Mouse (Mus musculus) neural tube, embryonic 11.5 days (tissue): ENCODE measurements around the gene Ndufb4. TPM values are rescaled to one million over a fixed set of nuclear protein-coding genes. Genes with fewer than 3 reads are reported as not detected.

ENCODE experiments used
- ATAC-seq: fragments of 200-750 bp; cut with Nextera tagmentation; 2 replicates; pipeline ENCODE4 v1.8.0; 2017; ENCODE audit warnings: moderate number of reproducible peaks, mild to moderate bottlenecking, moderate TSS enrichment, moderate library complexity; ENCODE audit not compliant: insufficient read depth, low FRiP score, low TSS enrichment
- DNase-seq: peaks from one replicate; pipeline ENCODE4 v3.0.0-alpha.2; 2015; ENCODE audit warnings: low spot score
- H3K27ac ChIP-seq: fragments of 300-500 bp; sonication (generic); 2 replicates; pipeline ENCODE4 v1.5.1; 2014; ENCODE audit warnings: low read depth, mild to moderate bottlenecking, low read length
- H3K27me3 ChIP-seq: fragments of 300-500 bp; sonication (generic); 2 replicates; pipeline ENCODE4 v1.6.1; 2014; ENCODE audit warnings: mild to moderate bottlenecking, low read length, mixed read lengths; ENCODE audit not compliant: control insufficient read depth, insufficient read depth
- H3K36me3 ChIP-seq: fragments of 300-500 bp; sonication (generic); 2 replicates; pipeline ENCODE4 v1.6.1; 2014; ENCODE audit warnings: mild to moderate bottlenecking, low read length, moderate library complexity, mixed read lengths; ENCODE audit not compliant: control insufficient read depth, insufficient read depth
- H3K4me1 ChIP-seq: fragments of 300-500 bp; sonication (generic); 2 replicates; pipeline ENCODE4 v1.6.1; 2014; ENCODE audit warnings: low read length, mixed read lengths; ENCODE audit not compliant: control insufficient read depth, insufficient read depth
- H3K4me2 ChIP-seq: fragments of 300-500 bp; sonication (generic); 2 replicates; pipeline ENCODE4 v1.6.1; 2014; ENCODE audit warnings: low read depth, mild to moderate bottlenecking, moderate library complexity
- H3K4me3 ChIP-seq: fragments of 300-500 bp; sonication (generic); 2 replicates; pipeline ENCODE4 v1.5.1; 2014; ENCODE audit warnings: low read depth, low read length
- H3K9ac ChIP-seq: fragments of 300-500 bp; sonication (generic); 2 replicates; pipeline ENCODE4 v1.6.1; 2014; ENCODE audit warnings: mild to moderate bottlenecking, low read length
- H3K9me3 ChIP-seq: fragments of 300-500 bp; sonication (generic); 2 replicates; pipeline ENCODE4 v1.6.1; 2016; ENCODE audit warnings: low read length; ENCODE audit not compliant: control insufficient read depth
- WGBS: fragments of 180-500 bp; shearing (Covaris S2); extraction: QIAGEN DNeasy Blood & Tissue Kit; methylation state at CpG from one replicate; pipeline ENCODE4 v1.1.7; 2014; 5-methylcytosine and 5-hydroxymethylcytosine counted together
- polyA plus RNA-seq: library from polyadenylated mRNA; unstranded; fragments of >200 nt; fragmentation: Nextera tagmentation; extraction: Ambion mirVana; gene quantifications from 2 replicates; pipeline ENCODE4 v1.2.1, GENCODE M21; 2014

Ndufb4 gene
- polyA plus RNA-seq, 1 experiment from 2014 or later = 46.2 TPM

DNA sequence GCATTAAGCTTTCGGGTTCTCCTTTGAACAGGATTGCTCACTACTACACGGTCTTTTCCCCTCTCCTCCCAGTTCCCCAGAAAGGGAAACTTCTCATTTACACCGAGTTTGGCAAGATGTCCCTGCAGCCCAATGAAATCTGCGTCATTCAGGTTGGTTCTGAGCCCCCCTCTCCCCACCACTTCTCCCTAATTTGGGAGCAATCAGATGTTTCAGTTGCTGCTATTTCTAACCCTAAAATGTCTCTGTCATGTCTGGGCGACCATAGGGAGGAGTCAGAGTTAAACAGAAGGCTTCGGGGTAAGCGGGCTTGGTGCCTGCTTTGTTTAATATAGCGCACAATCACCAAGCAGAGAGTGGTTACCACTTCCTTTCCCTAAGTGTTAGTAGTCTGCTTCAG is 38.1 kb downstream of the Ndufb4 start:
- ATAC-seq (no peak), DNase-seq (no peak)
- no peak overlapping the region for H3K4me3 ChIP-seq
- no peak overlapping the region for H3K9ac ChIP-seq
- H3K4me1 ChIP-seq = no peaks in the 10 kb centered on the region
- 81% methylated on average over 8 of the region's 8 CpGs for WGBS
- H3K36me3 ChIP-seq = no peaks in the 10 kb centered on the region
- no peaks in the 10 kb centered on the region for H3K9me3 ChIP-seq
- H3K27ac ChIP-seq = no peak overlapping the region
- no peaks in the 10 kb centered on the region for H3K27me3 ChIP-seq
- no peak overlapping the region for H3K4me2 ChIP-seq

DNA sequence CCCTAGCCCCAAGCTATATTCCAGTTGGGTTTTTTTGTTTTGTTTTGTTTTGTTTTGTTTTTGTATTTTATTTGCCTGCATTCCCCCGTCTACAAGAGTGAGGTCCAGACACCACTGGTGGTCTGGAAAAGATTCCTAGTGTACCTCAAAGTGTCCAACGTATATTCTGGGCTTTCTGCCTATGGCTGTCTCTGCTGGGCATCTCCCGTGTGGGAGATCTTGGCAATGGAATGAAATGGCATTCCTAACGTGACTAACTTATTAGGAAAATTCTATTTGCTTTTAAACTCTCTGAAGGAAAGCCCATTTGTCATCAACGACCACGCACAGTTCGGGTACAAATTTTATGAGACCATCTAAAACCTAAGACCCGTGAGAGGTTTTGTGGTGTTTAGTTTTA is 38.8 kb downstream of the Ndufb4 start:
- Histone ChIP-seq H3K9ac (no peak overlapping the region), H3K27ac (no peak overlapping the region), H3K9me3 (no peaks in the 10 kb centered on the region), H3K36me3 (no peaks in the 10 kb centered on the region), H3K27me3 (no peaks in the 10 kb centered on the region), H3K4me2 (no peak overlapping the region), H3K4me1 (no peaks in the 10 kb centered on the region), H3K4me3 (no peak overlapping the region)
- 74% methylated on average over 8 of the region's 8 CpGs for WGBS
- ATAC-seq (no peak), DNase-seq (no peak)

GRCm38 (mm10) chr16:37614540-37614939 is 39.7 kb downstream of the Ndufb4 start:
- Histone ChIP-seq H3K9me3 (no peaks in the 10 kb centered on the region), H3K27me3 (no peaks in the 10 kb centered on the region), H3K4me1 (no peaks in the 10 kb centered on the region), H3K4me3 (no peak overlapping the region), H3K4me2 (no peak overlapping the region), H3K36me3 (no peaks in the 10 kb centered on the region), H3K9ac (no peak overlapping the region), H3K27ac (no peak overlapping the region)
- ATAC-seq (no peak), DNase-seq (no peak)
- WGBS = 93% methylated on average over 9 of the region's 9 CpGs

GRCm38 (mm10) chr16:37612013-37612412 is 42.2 kb downstream of the Ndufb4 start:
- DNase-seq (no peak), ATAC-seq (no peak)
- 88% methylated on average over 5 of the region's 5 CpGs for WGBS
- H3K4me3 ChIP-seq = no peak overlapping the region
- H3K4me2 ChIP-seq = no peak overlapping the region
- H3K9me3 ChIP-seq = no peaks in the 10 kb centered on the region
- no peak overlapping the region for H3K27ac ChIP-seq
- H3K4me1 ChIP-seq = no peaks in the 10 kb centered on the region
- no peaks in the 10 kb centered on the region for H3K27me3 ChIP-seq
- no peaks in the 10 kb centered on the region for H3K36me3 ChIP-seq
- H3K9ac ChIP-seq = no peak overlapping the region

DNA sequence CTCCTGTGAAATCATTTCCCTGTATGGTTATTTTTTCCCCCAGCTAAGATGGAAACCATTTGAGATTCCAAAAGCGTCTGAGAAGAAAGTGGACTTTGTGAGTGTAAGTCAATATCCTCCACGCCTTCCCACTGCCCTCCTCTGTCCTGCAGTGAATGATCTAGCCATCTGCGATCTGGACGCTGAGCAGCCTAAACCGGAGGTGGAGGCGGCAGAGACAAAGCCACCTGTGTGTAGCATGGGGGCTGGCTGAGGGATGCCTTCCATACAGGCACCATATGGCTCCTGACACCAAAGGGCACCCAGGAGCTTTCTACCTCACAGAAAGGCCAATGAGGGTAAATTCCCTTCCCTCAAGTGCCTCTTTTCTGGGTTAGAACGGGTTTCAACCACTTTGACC is 43.2 kb downstream of the Ndufb4 start:
- no peaks in the 10 kb centered on the region for H3K9me3 ChIP-seq

DNA sequence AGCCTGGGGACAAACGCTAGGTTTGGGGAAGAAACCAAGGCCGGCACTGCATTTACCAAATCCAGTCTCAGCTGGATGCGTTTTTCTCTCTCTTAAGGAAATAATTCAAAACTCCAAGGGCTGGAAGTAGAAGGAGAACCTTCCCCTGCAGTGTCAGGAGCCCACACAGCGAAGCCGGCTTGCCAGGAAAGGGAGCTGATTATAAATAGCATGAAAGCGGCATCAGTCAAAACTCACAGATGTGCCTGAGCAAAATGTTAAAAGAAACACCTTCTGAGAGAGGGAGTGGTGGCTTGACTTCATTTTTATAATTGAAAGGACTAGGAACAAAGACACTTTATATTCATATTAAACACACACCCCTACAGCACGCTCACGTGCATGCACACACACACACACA is 43.9 kb downstream of the Ndufb4 start:
- H3K36me3 ChIP-seq = no peaks in the 10 kb centered on the region
- no peak overlapping the region for H3K27ac ChIP-seq
- ATAC-seq = no peak
- no peaks in the 10 kb centered on the region for H3K9me3 ChIP-seq
- H3K4me3 ChIP-seq = no peak overlapping the region
- 71% methylated on average over 8 of the region's 8 CpGs for WGBS
- no peak for DNase-seq
- no peak overlapping the region for H3K9ac ChIP-seq
- no peaks in the 10 kb centered on the region for H3K27me3 ChIP-seq
- H3K4me1 ChIP-seq = no peaks in the 10 kb centered on the region
- no peak overlapping the region for H3K4me2 ChIP-seq

More for the DNA sequence above, 43.2 kb downstream of the Ndufb4 start:
- Histone ChIP-seq H3K27ac (no peak overlapping the region), H3K9ac (no peak overlapping the region), H3K27me3 (no peaks in the 10 kb centered on the region), H3K4me3 (no peak overlapping the region), H3K4me2 (no peak overlapping the region), H3K36me3 (no peaks in the 10 kb centered on the region), H3K4me1 (no peaks in the 10 kb centered on the region)
- WGBS = 65% methylated on average over 7 of the region's 7 CpGs
- DNase-seq = no peak
- no peak for ATAC-seq

GRCm38 (mm10) chr16:37604243-37604642 is 50.0 kb downstream of the Ndufb4 start:
- no peak overlapping the region for H3K4me3 ChIP-seq
- H3K27ac ChIP-seq = no peak overlapping the region
- 94% methylated on average over 6 of the region's 6 CpGs for WGBS
- H3K27me3 ChIP-seq = no peaks in the 10 kb centered on the region
- no peak for ATAC-seq
- H3K9ac ChIP-seq = no peak overlapping the region
- H3K36me3 ChIP-seq = no peaks in the 10 kb centered on the region
- no peak for DNase-seq
- H3K4me2 ChIP-seq = no peak overlapping the region
- H3K9me3 ChIP-seq = no peaks in the 10 kb centered on the region
- H3K4me1 ChIP-seq = no peaks in the 10 kb centered on the region

DNA sequence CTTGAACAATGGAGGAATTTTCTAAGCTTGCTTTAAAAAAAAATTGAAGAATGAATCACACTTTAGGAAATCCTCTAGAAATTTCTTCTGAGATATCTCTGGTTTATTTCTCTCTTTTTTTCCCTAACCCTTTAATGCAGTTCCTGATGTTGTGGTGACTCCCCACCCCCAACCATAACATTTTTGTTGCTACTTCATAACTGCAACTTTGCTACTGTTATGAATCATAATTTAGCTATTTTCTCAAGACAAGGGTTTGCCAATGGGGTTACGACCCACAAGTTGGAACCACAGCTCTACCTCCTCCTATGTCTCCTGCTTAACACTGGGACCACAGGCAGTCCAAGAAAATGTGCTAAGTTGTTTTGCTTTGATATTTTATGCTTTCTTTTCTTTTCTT is 50.8 kb downstream of the Ndufb4 start:
- ATAC-seq (no peak), DNase-seq (no peak)
- 97% methylated on average over 1 of the region's 1 CpGs for WGBS

DNA sequence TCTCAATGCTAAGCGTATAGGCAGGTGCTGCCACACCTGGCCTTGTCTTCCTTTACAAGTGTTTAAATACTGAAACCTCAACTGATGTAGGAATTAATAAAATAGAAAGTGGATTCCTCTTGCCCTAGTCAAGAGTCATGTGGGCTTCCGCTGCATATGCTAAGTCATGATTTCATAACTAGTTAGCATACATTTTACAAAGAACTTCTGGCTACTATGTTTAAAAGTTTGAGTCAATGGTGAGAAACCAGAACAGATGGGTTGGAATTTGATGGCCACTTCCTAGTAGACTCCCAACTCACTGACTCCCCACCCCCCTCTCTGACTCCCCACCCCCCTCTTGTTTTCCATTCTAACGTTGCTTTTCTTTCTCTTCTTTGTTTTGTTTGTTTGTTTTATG is 54.9 kb downstream of the Ndufb4 start:
- no peak for DNase-seq
- H3K4me1 ChIP-seq = no peaks in the 10 kb centered on the region
- no peaks in the 10 kb centered on the region for H3K36me3 ChIP-seq
- no peak for ATAC-seq
- H3K4me2 ChIP-seq = no peak overlapping the region
- no peak overlapping the region for H3K9ac ChIP-seq
- H3K9me3 ChIP-seq = no peaks in the 10 kb centered on the region
- H3K27me3 ChIP-seq = no peaks in the 10 kb centered on the region
- H3K27ac ChIP-seq = no peak overlapping the region
- H3K4me3 ChIP-seq = no peak overlapping the region
- WGBS = 87% methylated on average over 3 of the region's 3 CpGs

More for the DNA sequence above, 50.8 kb downstream of the Ndufb4 start:
- no peak overlapping the region for H3K4me3 ChIP-seq
- H3K9me3 ChIP-seq = no peaks in the 10 kb centered on the region
- H3K4me1 ChIP-seq = no peaks in the 10 kb centered on the region
- H3K9ac ChIP-seq = no peak overlapping the region
- H3K27ac ChIP-seq = no peak overlapping the region
- H3K4me2 ChIP-seq = no peak overlapping the region
- no peaks in the 10 kb centered on the region for H3K36me3 ChIP-seq
- no peaks in the 10 kb centered on the region for H3K27me3 ChIP-seq
